Mouse (Mus musculus): ENCODE data around the gene Msgn1. TPM values are rescaled to one million over a fixed set of nuclear protein-coding genes. Genes with fewer than 3 reads are reported as not detected.

Msgn1 gene
- not detected in 2 replicates for polyA plus RNA-seq (2016; fragmentation: Nextera tagmentation; extraction: Ambion mirVana)

- DNase-seq (ENCODE audit: low spot score), result no peak
- H3K4me1 ChIP-seq (replicated peaks), result 0 out of 2 replicates have a peak, but pooled peaks cover 3% of the 10 kb centered on the region
- H3K27ac ChIP-seq, result no peak within 1 kb of the TSS
- no peaks in the 10 kb centered on the region for H3K9me3 ChIP-seq
- no peak within 1 kb of the TSS for H3K4me3 ChIP-seq
- no peaks in the 10 kb centered on the region for H3K36me3 ChIP-seq
- WGBS, result 70% methylated on average over 5 of the region's 5 CpGs
- no peaks in the 10 kb centered on the region for H3K27me3 ChIP-seq (ENCODE audit: insufficient read depth, poor library complexity, severe bottlenecking)
These were observed at the start of gene Msgn1 for GRCm38 (mm10) chr12:11208872-11209271. Msgn1 (minus strand) TSS chr12:11208972.

- 84% methylated on average over 3 of the region's 3 CpGs for WGBS
- Histone ChIP-seq H3K4me3 (no peak overlapping the region), H3K9me3 (no peaks in the 10 kb centered on the region), H3K36me3 (peaks cover 77% of the 10 kb centered on the region), H3K4me1 (replicated peaks) (no peaks in the 10 kb centered on the region), H3K27ac (no peak overlapping the region), H3K27me3 (ENCODE audit: insufficient read depth, poor library complexity, severe bottlenecking) (no peaks in the 10 kb centered on the region)
- DNase-seq (ENCODE audit: low spot score), result no peak
These were observed 41.5 kb upstream of the Msgn1 start for GRCm38 (mm10) chr12:11250322-11250721.

GRCm38 (mm10) chr12:11247460-11247859 lies 38.7 kb upstream of the Msgn1 start:
- Histone ChIP-seq H3K4me1 (replicated peaks) (no peaks in the 10 kb centered on the region), H3K36me3 (peaks cover 77% of the 10 kb centered on the region), H3K9me3 (no peaks in the 10 kb centered on the region), H3K4me3 (no peak overlapping the region), H3K27me3 (ENCODE audit: insufficient read depth, poor library complexity, severe bottlenecking) (no peaks in the 10 kb centered on the region), H3K27ac (no peak overlapping the region)
- WGBS, result 97% methylated on average over 1 of the region's 1 CpGs
- DNase-seq (ENCODE audit: low spot score), result no peak

- 79% methylated on average over 2 of the region's 2 CpGs for WGBS
- no peaks in the 10 kb centered on the region for H3K27me3 ChIP-seq (ENCODE audit: insufficient read depth, poor library complexity, severe bottlenecking)
- no peak for DNase-seq (ENCODE audit: low spot score)
- H3K36me3 ChIP-seq, result peaks cover 16% of the 10 kb centered on the region
- H3K27ac ChIP-seq, result no peak overlapping the region
- H3K9me3 ChIP-seq, result no peaks in the 10 kb centered on the region
- H3K4me1 ChIP-seq (replicated peaks), result no peaks in the 10 kb centered on the region
- no peak overlapping the region for H3K4me3 ChIP-seq
These were observed 27.2 kb upstream of the Msgn1 start for GRCm38 (mm10) chr12:11235996-11236395.

- H3K4me3 ChIP-seq, result no peak overlapping the region
- H3K4me1 ChIP-seq (replicated peaks), result no peaks in the 10 kb centered on the region
- 78% methylated on average over 2 of the region's 2 CpGs for WGBS
- no peaks in the 10 kb centered on the region for H3K27me3 ChIP-seq (ENCODE audit: insufficient read depth, poor library complexity, severe bottlenecking)
- H3K9me3 ChIP-seq, result no peaks in the 10 kb centered on the region
- DNase-seq (ENCODE audit: low spot score), result no peak
- no peak overlapping the region for H3K27ac ChIP-seq
- no peaks in the 10 kb centered on the region for H3K36me3 ChIP-seq
These were observed 21.5 kb upstream of the Msgn1 start for GRCm38 (mm10) chr12:11230267-11230666.

- Histone ChIP-seq H3K4me1 (replicated peaks) (peaks cover 13% of the 10 kb centered on the region), H3K4me3 (no peak overlapping the region), H3K27me3 (ENCODE audit: insufficient read depth, poor library complexity, severe bottlenecking) (no peaks in the 10 kb centered on the region), H3K36me3 (no peaks in the 10 kb centered on the region), H3K9me3 (no peaks in the 10 kb centered on the region), H3K27ac (no peak overlapping the region)
- DNase-seq (ENCODE audit: low spot score), result no peak
- WGBS, result 85% methylated on average over 5 of the region's 5 CpGs
These were observed 17.9 kb upstream of the Msgn1 start for GRCm38 (mm10) chr12:11226529-11227268.

GRCm38 (mm10) chr12:11226123-11226522 lies 17.4 kb upstream of the Msgn1 start:
- Histone ChIP-seq H3K27ac (no peak overlapping the region), H3K4me1 (replicated peaks) (peaks cover 19% of the 10 kb centered on the region), H3K9me3 (no peaks in the 10 kb centered on the region), H3K27me3 (ENCODE audit: insufficient read depth, poor library complexity, severe bottlenecking) (no peaks in the 10 kb centered on the region), H3K4me3 (no peak overlapping the region), H3K36me3 (no peaks in the 10 kb centered on the region)
- no peak for DNase-seq (ENCODE audit: low spot score)
- WGBS, result 53% methylated on average over 1 of the region's 1 CpGs

- H3K4me3 ChIP-seq, result no peak overlapping the region
- H3K27ac ChIP-seq, result no peak overlapping the region
- no peaks in the 10 kb centered on the region for H3K9me3 ChIP-seq
- no peaks in the 10 kb centered on the region for H3K27me3 ChIP-seq (ENCODE audit: insufficient read depth, poor library complexity, severe bottlenecking)
- no peaks in the 10 kb centered on the region for H3K36me3 ChIP-seq
- DNase-seq (ENCODE audit: low spot score), result no peak
- peaks cover 19% of the 10 kb centered on the region for H3K4me1 ChIP-seq (replicated peaks)
- WGBS, result 3% methylated on average over 5 of the region's 5 CpGs
These were observed 15.9 kb upstream of the Msgn1 start for GRCm38 (mm10) chr12:11224722-11225121.

- no peak overlapping the region for H3K4me3 ChIP-seq
- 87% methylated on average over 10 of the region's 10 CpGs for WGBS
- H3K36me3 ChIP-seq, result no peaks in the 10 kb centered on the region
- DNase-seq (ENCODE audit: low spot score), result no peak
- H3K27me3 ChIP-seq (ENCODE audit: insufficient read depth, poor library complexity, severe bottlenecking), result no peaks in the 10 kb centered on the region
- H3K4me1 ChIP-seq (replicated peaks), result peaks cover 19% of the 10 kb centered on the region
- no peak overlapping the region for H3K27ac ChIP-seq
- H3K9me3 ChIP-seq, result no peaks in the 10 kb centered on the region
These were observed 14.3 kb upstream of the Msgn1 start for GRCm38 (mm10) chr12:11223090-11223489.

- Histone ChIP-seq H3K4me3 (no peak overlapping the region), H3K9me3 (no peaks in the 10 kb centered on the region), H3K36me3 (no peaks in the 10 kb centered on the region), H3K27me3 (ENCODE audit: insufficient read depth, poor library complexity, severe bottlenecking) (no peaks in the 10 kb centered on the region), H3K27ac (no peak overlapping the region), H3K4me1 (replicated peaks) (peaks cover 19% of the 10 kb centered on the region)
- 76% methylated on average over 3 of the region's 3 CpGs for WGBS
- no peak for DNase-seq (ENCODE audit: low spot score)
These were observed 13.8 kb upstream of the Msgn1 start for GRCm38 (mm10) chr12:11222566-11222965.

GRCm38 (mm10) chr12:11221524-11222330 lies 13.0 kb upstream of the Msgn1 start:
- Histone ChIP-seq H3K4me3 (no peak overlapping the region), H3K36me3 (no peaks in the 10 kb centered on the region), H3K4me1 (replicated peaks) (peaks cover 19% of the 10 kb centered on the region), H3K27me3 (ENCODE audit: insufficient read depth, poor library complexity, severe bottlenecking) (no peaks in the 10 kb centered on the region), H3K9me3 (no peaks in the 10 kb centered on the region), H3K27ac (peak overlapping the region; percentile 59)
- DNase-seq (ENCODE audit: low spot score), result peak; percentile 21
- 67% methylated on average over 20 of the region's 20 CpGs for WGBS

- Histone ChIP-seq H3K9me3 (no peaks in the 10 kb centered on the region), H3K27ac (no peak overlapping the region), H3K4me1 (replicated peaks) (peaks cover 10% of the 10 kb centered on the region), H3K27me3 (ENCODE audit: insufficient read depth, poor library complexity, severe bottlenecking) (no peaks in the 10 kb centered on the region), H3K36me3 (no peaks in the 10 kb centered on the region), H3K4me3 (no peak overlapping the region)
- 82% methylated on average over 7 of the region's 7 CpGs for WGBS
- DNase-seq (ENCODE audit: low spot score), result no peak
These were observed 9.0 kb upstream of the Msgn1 start for GRCm38 (mm10) chr12:11217726-11218250.

- WGBS, result 67% methylated on average over 3 of the region's 3 CpGs
- no peaks in the 10 kb centered on the region for H3K9me3 ChIP-seq
- H3K4me3 ChIP-seq, result no peak overlapping the region
- DNase-seq (ENCODE audit: low spot score), result no peak
- peaks cover 3% of the 10 kb centered on the region for H3K4me1 ChIP-seq (replicated peaks)
- H3K27ac ChIP-seq, result no peak overlapping the region
- no peaks in the 10 kb centered on the region for H3K36me3 ChIP-seq
- H3K27me3 ChIP-seq (ENCODE audit: insufficient read depth, poor library complexity, severe bottlenecking), result no peaks in the 10 kb centered on the region
These were observed 7.7 kb upstream of the Msgn1 start for GRCm38 (mm10) chr12:11216454-11216853.

All from hindbrain, embryonic 10.5 days (tissue).